Mouse (Mus musculus) ES-Bruce4 (cell line): ENCODE results near the gene Pi4k2a.

Source experiments
- CTCF ChIP-seq: IDR thresholded peaks from one replicate; pipeline ENCODE4 v1.8.1; 2011; ENCODE audit warnings: low read depth, low read length
- EP300 ChIP-seq: IDR thresholded peaks from 2 replicates; pipeline ENCODE4 v1.6.1; 2011; ENCODE audit warnings: low read depth, low read length; ENCODE audit not compliant: insufficient read depth
- POLR2A ChIP-seq: IDR thresholded peaks from one replicate; pipeline ENCODE4 v1.8.1; 2011; ENCODE audit warnings: low read length; ENCODE audit not compliant: insufficient read depth

GRCm38 (mm10) chr19:42118596-42118995, 28.3 kb downstream of the Pi4k2a start:
- TF ChIP-seq CTCF (no peak), EP300 (no peak), POLR2A (no peak)
